In the genomic region with DNA sequence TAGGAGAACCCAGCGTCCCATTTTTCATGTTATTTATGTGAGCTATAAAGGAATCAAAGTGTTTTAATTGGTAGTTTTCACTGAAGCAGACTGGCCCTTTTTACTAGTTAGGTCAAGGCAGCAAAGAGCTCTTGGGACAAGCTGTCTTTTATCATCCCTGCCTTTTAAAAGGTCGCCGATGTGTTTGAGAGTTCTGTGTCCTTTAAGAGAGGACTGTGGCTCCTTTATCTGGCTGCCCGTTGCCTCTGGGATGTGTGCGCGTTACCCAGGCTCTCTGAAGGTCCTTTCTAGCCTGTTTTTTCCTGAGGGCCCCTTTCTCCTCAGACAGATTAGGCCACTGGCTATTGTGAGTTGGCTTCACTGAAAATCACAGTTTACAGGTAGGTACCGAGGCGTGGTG, we compare ENCODE assay signal across 14 mouse cellular contexts.
DNase-seq lines count a peak whose midpoint lies in the region; ATAC-seq and TF ChIP-seq lines count a peak whose summit lies in the region.
"Had no signal": no experiment of that assay in that cellular context is flagged by ENCODE, and none has a peak within 500 bp of the region (broad histone marks: within the 10 kb centered on the region; RNA-seq: fewer than 3 reads in every experiment).

No protein-coding gene starts in this region.

- no peak overlapping the region for H3K4me3 ChIP-seq in kidney, adult 2 months (ENCODE audit: insufficient read depth, low read depth, low read length)
- no peak overlapping the region for H3K4me3 ChIP-seq in midbrain, embryonic 11.5 days (ENCODE audit: low read depth, low read length)
- H3K4me3 ChIP-seq: liver, embryonic 15.5 days had no signal

- H3K9me3 ChIP-seq in midbrain, embryonic 11.5 days (ENCODE audit: control insufficient read depth, low read length): no peaks in the 10 kb centered on the region
- H3K9me3 ChIP-seq: liver, embryonic 15.5 days had no signal

- 0 out of 2 replicates have a peak overlapping the region, but pooled peaks have one; percentile 3 for H3K9ac ChIP-seq in midbrain, embryonic 11.5 days (ENCODE audit: low read length)
- H3K9ac ChIP-seq: liver, embryonic 15.5 days had no signal

- no peak for TF ChIP-seq POLR2A in kidney, adult 2 months (IDR thresholded peaks at IDR 0.05; ENCODE audit: low read depth, low read length)

- DNase-seq in heart, adult 11 months: peak; percentile 85
- DNase-seq in heart, adult 18-20 months: no peak
- no peak for DNase-seq in kidney, adult 2 months
- DNase-seq in kidney, adult 8-10 months: no peak
- peak; percentile 55 for DNase-seq in embryo, embryonic 10 days (ENCODE audit: low spot score)
- no peak for DNase-seq in midbrain, embryonic 11.5 days (ENCODE audit: low spot score, missing footprints)
- DNase-seq in cerebellum, postnatal 25 days: no peak
- DNase-seq in layer of hippocampus, adult 8-10 months (ENCODE audit: low spot score in 2 of 2): no peak
- DNase-seq: cerebellum, adult 9-10 months; kidney, postnatal 25 days had no signal

- WGBS in kidney, adult 2 months: 53% methylated on average over 8 of the region's 8 CpGs
- 18% methylated on average over 8 of the region's 8 CpGs for WGBS in midbrain, embryonic 11.5 days

- no peak for ATAC-seq in midbrain, embryonic 11.5 days (ENCODE audit: low FRiP score)
- ATAC-seq: Patski had no signal

- no peak for TF ChIP-seq CTCF in kidney, adult 2 months (conservative IDR thresholded peaks at IDR 0.05; ENCODE audit: insufficient read depth, insufficient read length, low read depth, low read length)

- 0 out of 2 replicates have a peak overlapping the region, but pooled peaks have one; percentile 34 for H3K27ac ChIP-seq in kidney, adult 2 months (ENCODE audit: insufficient read depth, low read depth, low read length)
- no peak overlapping the region; the same call in 1 of the 2 replicates for H3K27ac ChIP-seq in midbrain, embryonic 11.5 days (ENCODE audit: low read depth, low read length)
- H3K27ac ChIP-seq: liver, embryonic 15.5 days; macrophage; stomach, postnatal 0 days had no signal

- H3K27me3 ChIP-seq in kidney, adult 2 months (replicated peaks; ENCODE audit: control insufficient read depth, insufficient read depth, low read length): no peaks in the 10 kb centered on the region
- no peaks in the 10 kb centered on the region for H3K27me3 ChIP-seq in midbrain, embryonic 11.5 days (ENCODE audit: control insufficient read depth, insufficient read depth, low read length)
- H3K27me3 ChIP-seq: liver, embryonic 15.5 days; Patski had no signal

- H3K4me2 ChIP-seq in midbrain, embryonic 11.5 days: no peak overlapping the region
- H3K4me2 ChIP-seq: liver, embryonic 15.5 days had no signal

- no peaks in the 10 kb centered on the region for H3K36me3 ChIP-seq in kidney, adult 2 months (ENCODE audit: control insufficient read depth, insufficient read depth, low read length)
- no peaks in the 10 kb centered on the region for H3K36me3 ChIP-seq in midbrain, embryonic 11.5 days (ENCODE audit: control insufficient read depth, insufficient read depth, low read length)
- H3K36me3 ChIP-seq: liver, embryonic 15.5 days had no signal

- peaks cover 8% of the 10 kb centered on the region; the same call in 1 of the 2 replicates for H3K4me1 ChIP-seq in kidney, adult 2 months (ENCODE audit: control insufficient read depth, insufficient read depth, low read length)
- H3K4me1 ChIP-seq in midbrain, embryonic 11.5 days (ENCODE audit: control insufficient read depth, insufficient read depth, low read length): peaks cover 19% of the 10 kb centered on the region

Comparison
In these comparisons a context has a peak if more than half of its experiments do, and no peak if none do; other contexts are left out.
1. DNase-seq: peak in heart, adult 11 months (single experiment) and embryo, embryonic 10 days (single experiment); none in heart, adult 18-20 months (0 of 2), kidney, adult 2 months (single experiment), kidney, adult 8-10 months (0 of 2), midbrain, embryonic 11.5 days (single experiment), cerebellum, postnatal 25 days (0 of 2) and layer of hippocampus, adult 8-10 months (0 of 2).